Mouse (Mus musculus): Measurements from ENCODE around the gene D630036H23Rik. TPM values are rescaled to one million over a fixed set of nuclear protein-coding genes. Genes with fewer than 3 reads are reported as not detected.
"Not testable (repeated sequence)": the region's sequence is repeated elsewhere in the genome, so short reads cannot be mapped to it uniquely, and the experiment has no call there.

The D630036H23Rik gene
- polyA plus RNA-seq, 1 experiment from 2014 or later = 2.7 TPM

- Histone ChIP-seq H3K9ac (replicated peaks; ENCODE audit: low read depth, low read length) (no peak overlapping the region), H3K9me3 (ENCODE audit: control insufficient read depth, low read depth, low read length) (no peaks in the 10 kb centered on the region), H3K4me1 (ENCODE audit: control insufficient read depth, insufficient read depth, low read length) (peaks cover 14% of the 10 kb centered on the region; the same call in 1 of the 2 replicates), H3K4me3 (ENCODE audit: low read depth, low read length) (no peak overlapping the region), H3K27ac (ENCODE audit: low read length) (no peak overlapping the region), H3K27me3 (ENCODE audit: control insufficient read depth, insufficient read depth, low read length) (no peaks in the 10 kb centered on the region), H3K4me2 (replicated peaks; ENCODE audit: low read depth, low read length) (no peak overlapping the region), H3K36me3 (ENCODE audit: control insufficient read depth, insufficient read depth, low read length) (no peaks in the 10 kb centered on the region)
- WGBS = 33% methylated on average over 3 of the region's 3 CpGs
- ATAC-seq (ENCODE audit: insufficient number of reproducible peaks, insufficient read depth, low FRiP score, low read depth) = no peak
Observed at GRCm38 (mm10) chr12:36380254-36380653, 1.7 kb downstream of the D630036H23Rik start.

DNA sequence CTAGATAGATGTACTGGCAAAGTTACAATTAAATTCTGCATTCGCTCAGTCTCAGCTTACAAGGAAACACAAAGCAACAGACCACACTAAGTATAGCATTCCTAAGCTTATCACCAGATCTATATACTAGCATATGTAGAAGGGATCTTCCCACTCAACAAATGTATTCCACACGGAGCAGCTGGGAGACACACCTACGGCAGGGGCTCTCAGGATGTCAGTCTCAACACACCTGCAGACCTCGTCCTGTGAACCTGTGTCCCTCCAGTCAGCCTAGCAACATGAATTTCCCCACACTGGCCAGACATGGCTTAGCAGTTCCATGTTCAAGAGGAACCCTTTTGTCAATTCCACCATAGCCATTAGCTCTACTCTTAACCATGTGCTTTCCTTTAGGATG lies 5.6 kb downstream of the D630036H23Rik start:
- 78% methylated on average over 3 of the region's 4 CpGs for WGBS
- not testable (repeated sequence) for ATAC-seq (ENCODE audit: insufficient number of reproducible peaks, insufficient read depth, low FRiP score, low read depth); H3K9me3 ChIP-seq (ENCODE audit: control insufficient read depth, low read depth, low read length); H3K27ac ChIP-seq (ENCODE audit: low read length); H3K4me3 ChIP-seq (ENCODE audit: low read depth, low read length); H3K36me3 ChIP-seq (ENCODE audit: control insufficient read depth, insufficient read depth, low read length); H3K27me3 ChIP-seq (ENCODE audit: control insufficient read depth, insufficient read depth, low read length); H3K4me2 ChIP-seq (replicated peaks; ENCODE audit: low read depth, low read length); H3K9ac ChIP-seq (replicated peaks; ENCODE audit: low read depth, low read length)
- peaks cover 11% of the 10 kb centered on the region; the same call in 1 of the 2 replicates for H3K4me1 ChIP-seq (ENCODE audit: control insufficient read depth, insufficient read depth, low read length)

GRCm38 (mm10) chr12:36373237-36373998 lies 8.6 kb downstream of the D630036H23Rik start:
- Histone ChIP-seq H3K27me3 (ENCODE audit: control insufficient read depth, insufficient read depth, low read length) (no peaks in the 10 kb centered on the region), H3K4me2 (replicated peaks; ENCODE audit: low read depth, low read length) (no peak overlapping the region), H3K4me1 (ENCODE audit: control insufficient read depth, insufficient read depth, low read length) (no peaks in the 10 kb centered on the region), H3K9ac (replicated peaks; ENCODE audit: low read depth, low read length) (no peak overlapping the region), H3K36me3 (ENCODE audit: control insufficient read depth, insufficient read depth, low read length) (no peaks in the 10 kb centered on the region), H3K9me3 (ENCODE audit: control insufficient read depth, low read depth, low read length) (no peaks in the 10 kb centered on the region), H3K27ac (ENCODE audit: low read length) (no peak overlapping the region), H3K4me3 (ENCODE audit: low read depth, low read length) (no peak overlapping the region)
- WGBS = 51% methylated on average over 4 of the region's 4 CpGs
- 0 out of 2 replicates have a peak, but pooled peaks have one; percentile 14 for ATAC-seq (ENCODE audit: insufficient number of reproducible peaks, insufficient read depth, low FRiP score, low read depth)

DNA sequence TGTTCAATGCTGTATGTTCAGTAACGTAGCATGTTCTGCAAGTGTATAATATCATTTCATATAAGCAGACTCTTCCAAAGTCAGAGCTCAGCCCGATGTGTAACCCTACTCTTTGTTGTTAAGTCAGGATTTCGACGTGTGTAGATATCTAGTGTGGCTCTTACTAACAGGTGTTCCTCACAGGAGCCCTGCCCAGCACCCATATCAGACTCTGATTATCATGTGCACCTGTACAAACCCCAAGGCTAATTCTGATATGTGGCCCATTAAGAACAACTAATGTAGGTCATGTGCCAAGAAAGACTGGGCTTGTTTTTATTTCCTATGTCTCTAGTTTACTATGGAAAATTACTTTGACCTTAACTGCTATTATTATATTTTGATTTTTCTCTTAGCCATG lies 18.0 kb downstream of the D630036H23Rik start:
- Histone ChIP-seq H3K36me3 (ENCODE audit: control insufficient read depth, insufficient read depth, low read length) (no peaks in the 10 kb centered on the region), H3K9ac (replicated peaks; ENCODE audit: low read depth, low read length) (no peak overlapping the region), H3K4me3 (ENCODE audit: low read depth, low read length) (no peak overlapping the region), H3K4me1 (ENCODE audit: control insufficient read depth, insufficient read depth, low read length) (no peaks in the 10 kb centered on the region), H3K9me3 (ENCODE audit: control insufficient read depth, low read depth, low read length) (no peaks in the 10 kb centered on the region), H3K27ac (ENCODE audit: low read length) (no peak overlapping the region), H3K27me3 (ENCODE audit: control insufficient read depth, insufficient read depth, low read length) (no peaks in the 10 kb centered on the region), H3K4me2 (replicated peaks; ENCODE audit: low read depth, low read length) (no peak overlapping the region)
- WGBS = 83% methylated on average over 4 of the region's 4 CpGs
- ATAC-seq (ENCODE audit: insufficient number of reproducible peaks, insufficient read depth, low FRiP score, low read depth) = no peak

- Histone ChIP-seq H3K27me3 (ENCODE audit: control insufficient read depth, insufficient read depth, low read length) (no peaks in the 10 kb centered on the region), H3K4me2 (replicated peaks; ENCODE audit: low read depth, low read length) (no peak overlapping the region), H3K4me3 (ENCODE audit: low read depth, low read length) (no peak overlapping the region), H3K9ac (replicated peaks; ENCODE audit: low read depth, low read length) (no peak overlapping the region), H3K4me1 (ENCODE audit: control insufficient read depth, insufficient read depth, low read length) (no peaks in the 10 kb centered on the region), H3K9me3 (ENCODE audit: control insufficient read depth, low read depth, low read length) (no peaks in the 10 kb centered on the region), H3K36me3 (ENCODE audit: control insufficient read depth, insufficient read depth, low read length) (no peaks in the 10 kb centered on the region), H3K27ac (ENCODE audit: low read length) (no peak overlapping the region)
- WGBS = 91% methylated on average over 5 of the region's 5 CpGs
- ATAC-seq (ENCODE audit: insufficient number of reproducible peaks, insufficient read depth, low FRiP score, low read depth) = no peak
Observed at GRCm38 (mm10) chr12:36360693-36361092, 21.3 kb downstream of the D630036H23Rik start.

DNA sequence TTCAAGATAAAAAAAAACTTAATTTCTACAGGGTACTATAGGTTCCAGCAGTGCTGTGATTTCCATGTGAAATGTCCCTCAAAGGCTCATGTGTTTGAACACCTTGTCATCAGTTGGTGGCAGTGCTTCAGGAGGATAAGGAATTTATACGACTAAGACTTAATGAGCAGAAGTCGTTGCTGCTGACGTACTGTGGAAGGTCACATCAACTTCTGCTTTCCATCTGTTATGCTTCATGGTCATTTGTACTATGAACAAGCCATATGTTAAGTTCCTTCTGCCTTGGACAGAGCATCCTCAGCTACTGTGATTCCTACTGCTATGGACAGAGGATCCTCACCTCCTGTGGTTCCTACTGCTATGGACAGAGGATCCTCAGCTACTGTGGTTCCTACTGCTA lies 21.9 kb downstream of the D630036H23Rik start:
- Histone ChIP-seq H3K4me2 (replicated peaks; ENCODE audit: low read depth, low read length) (no peak overlapping the region), H3K9ac (replicated peaks; ENCODE audit: low read depth, low read length) (no peak overlapping the region), H3K36me3 (ENCODE audit: control insufficient read depth, insufficient read depth, low read length) (no peaks in the 10 kb centered on the region), H3K4me3 (ENCODE audit: low read depth, low read length) (no peak overlapping the region), H3K4me1 (ENCODE audit: control insufficient read depth, insufficient read depth, low read length) (no peaks in the 10 kb centered on the region), H3K9me3 (ENCODE audit: control insufficient read depth, low read depth, low read length) (no peaks in the 10 kb centered on the region), H3K27ac (ENCODE audit: low read length) (no peak overlapping the region), H3K27me3 (ENCODE audit: control insufficient read depth, insufficient read depth, low read length) (no peaks in the 10 kb centered on the region)
- WGBS = 94% methylated on average over 3 of the region's 3 CpGs
- ATAC-seq (ENCODE audit: insufficient number of reproducible peaks, insufficient read depth, low FRiP score, low read depth) = no peak

DNA sequence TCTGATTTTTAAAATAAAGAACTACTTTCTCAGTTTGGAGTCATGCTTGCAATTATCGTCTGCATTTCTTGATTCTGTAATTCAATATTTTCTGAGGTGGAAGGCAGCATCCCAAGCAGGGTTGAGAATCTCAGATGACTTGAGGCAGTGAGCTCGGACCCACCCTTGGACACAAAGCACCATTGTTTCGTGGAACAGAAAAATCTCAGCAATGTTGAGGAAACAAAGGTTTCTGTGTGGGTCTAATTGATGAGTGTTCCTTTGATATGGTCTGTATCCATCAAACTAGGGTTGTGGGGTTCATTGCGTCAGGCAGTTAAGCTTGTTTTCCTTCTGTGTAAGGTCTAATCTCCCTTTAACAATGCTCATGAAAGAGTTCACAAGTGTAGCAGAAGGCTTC lies 37.9 kb downstream of the D630036H23Rik start:
- 57% methylated on average over 4 of the region's 4 CpGs for WGBS
- Histone ChIP-seq H3K4me2 (replicated peaks; ENCODE audit: low read depth, low read length) (no peak overlapping the region), H3K4me3 (ENCODE audit: low read depth, low read length) (no peak overlapping the region), H3K9me3 (ENCODE audit: control insufficient read depth, low read depth, low read length) (no peaks in the 10 kb centered on the region), H3K9ac (replicated peaks; ENCODE audit: low read depth, low read length) (no peak overlapping the region), H3K27me3 (ENCODE audit: control insufficient read depth, insufficient read depth, low read length) (no peaks in the 10 kb centered on the region), H3K36me3 (ENCODE audit: control insufficient read depth, insufficient read depth, low read length) (no peaks in the 10 kb centered on the region), H3K27ac (ENCODE audit: low read length) (no peak overlapping the region), H3K4me1 (ENCODE audit: control insufficient read depth, insufficient read depth, low read length) (no peaks in the 10 kb centered on the region)
- ATAC-seq (ENCODE audit: insufficient number of reproducible peaks, insufficient read depth, low FRiP score, low read depth) = 0 out of 2 replicates have a peak, but pooled peaks have one; percentile 23

GRCm38 (mm10) chr12:36333837-36334281 lies 48.1 kb downstream of the D630036H23Rik start:
- Histone ChIP-seq H3K4me1 (ENCODE audit: control insufficient read depth, insufficient read depth, low read length) (no peaks in the 10 kb centered on the region), H3K27ac (ENCODE audit: low read length) (no peak overlapping the region), H3K4me2 (replicated peaks; ENCODE audit: low read depth, low read length) (no peak overlapping the region), H3K4me3 (ENCODE audit: low read depth, low read length) (no peak overlapping the region), H3K9me3 (ENCODE audit: control insufficient read depth, low read depth, low read length) (no peaks in the 10 kb centered on the region), H3K9ac (replicated peaks; ENCODE audit: low read depth, low read length) (no peak overlapping the region), H3K36me3 (ENCODE audit: control insufficient read depth, insufficient read depth, low read length) (no peaks in the 10 kb centered on the region), H3K27me3 (ENCODE audit: control insufficient read depth, insufficient read depth, low read length) (no peaks in the 10 kb centered on the region)
- ATAC-seq (ENCODE audit: insufficient number of reproducible peaks, insufficient read depth, low FRiP score, low read depth) = no peak
- 63% methylated on average over 9 of the region's 9 CpGs for whole genome bisulfite sequencing

DNA sequence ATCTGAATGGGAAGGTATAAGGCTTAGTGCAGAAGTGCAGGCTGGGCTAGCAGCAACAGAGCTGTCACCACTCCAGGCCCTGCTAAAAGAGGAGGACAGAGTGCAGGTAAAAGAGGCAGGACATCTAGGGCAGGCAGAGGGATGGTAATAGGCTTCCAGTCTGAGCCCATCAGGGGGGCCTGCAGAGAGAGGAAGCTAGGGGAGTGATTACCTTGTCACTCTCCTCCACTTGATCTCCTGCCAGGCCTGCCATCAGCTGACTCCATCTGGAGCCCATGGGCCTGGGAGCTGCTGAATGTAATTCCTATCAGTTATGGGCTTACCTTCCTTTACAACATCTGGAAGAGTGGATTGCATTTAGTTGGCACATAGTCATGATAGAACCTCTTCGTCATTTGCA lies 49.3 kb downstream of the D630036H23Rik start:
- no peaks in the 10 kb centered on the region for H3K9me3 ChIP-seq (ENCODE audit: control insufficient read depth, low read depth, low read length)
- H3K4me3 ChIP-seq (ENCODE audit: low read depth, low read length) = no peak overlapping the region
- H3K36me3 ChIP-seq (ENCODE audit: control insufficient read depth, insufficient read depth, low read length) = no peaks in the 10 kb centered on the region
- ATAC-seq (ENCODE audit: insufficient number of reproducible peaks, insufficient read depth, low FRiP score, low read depth) = no peak
- WGBS = 89% methylated on average over 1 of the region's 1 CpGs
- H3K27ac ChIP-seq (ENCODE audit: low read length) = no peak overlapping the region
- no peak overlapping the region for H3K9ac ChIP-seq (replicated peaks; ENCODE audit: low read depth, low read length)
- no peak overlapping the region for H3K4me2 ChIP-seq (replicated peaks; ENCODE audit: low read depth, low read length)
- no peaks in the 10 kb centered on the region for H3K4me1 ChIP-seq (ENCODE audit: control insufficient read depth, insufficient read depth, low read length)
- H3K27me3 ChIP-seq (ENCODE audit: control insufficient read depth, insufficient read depth, low read length) = no peaks in the 10 kb centered on the region

Measured in stomach, embryonic 14.5 days (tissue).